In genomic region chr14:30899972-30900371, GRCm38 (mm10) we compare ENCODE assay signal across 30 mouse cellular contexts. TPM values are rescaled to one million over a fixed set of nuclear protein-coding genes. Genes with fewer than 3 reads are reported as not detected.
A peak's percentile ranks its signal among the peaks of the same experiment; 100 is the strongest.
DNase-seq lines count a peak whose midpoint lies in the region; ATAC-seq and TF ChIP-seq lines count a peak whose summit lies in the region.
"Had no signal": no experiment of that assay in that cellular context is flagged by ENCODE, and none has a peak within 500 bp of the region (broad histone marks: within the 10 kb centered on the region; RNA-seq: fewer than 3 reads in every experiment).

No protein-coding gene starts in this region.

- no peaks in the 10 kb centered on the region for H3K36me3 ChIP-seq in megakaryocyte, embryonic 14.5 days (replicated peaks; ENCODE audit: low read length)
- H3K36me3 ChIP-seq: forebrain, embryonic 10.5 days; heart, embryonic 12.5 days; heart, embryonic 15.5 days; hindbrain, embryonic 10.5 days; hindbrain, embryonic 13.5 days; intestine, embryonic 15.5 days had no signal

- H3K4me3 ChIP-seq in megakaryocyte, embryonic 14.5 days (replicated peaks) = peak overlapping the region; percentile 65
- H3K4me3 ChIP-seq: forebrain, embryonic 10.5 days; forebrain, embryonic 13.5 days; heart, embryonic 12.5 days; heart, embryonic 15.5 days; hindbrain, embryonic 10.5 days; hindbrain, embryonic 13.5 days; intestine, embryonic 15.5 days had no signal

- peaks cover 8% of the 10 kb centered on the region for H3K9me3 ChIP-seq in megakaryocyte, embryonic 14.5 days
- H3K9me3 ChIP-seq: forebrain, embryonic 13.5 days; heart, embryonic 15.5 days; hindbrain, embryonic 13.5 days; intestine, embryonic 15.5 days had no signal

- H3K27me3 ChIP-seq in megakaryocyte, embryonic 14.5 days (replicated peaks) = peaks cover 11% of the 10 kb centered on the region
- H3K27me3 ChIP-seq: forebrain, embryonic 13.5 days; heart, embryonic 12.5 days; heart, embryonic 15.5 days; hindbrain, embryonic 13.5 days; intestine, embryonic 15.5 days had no signal

- H3K4me1 ChIP-seq in megakaryocyte, embryonic 14.5 days = peaks cover 61% of the 10 kb centered on the region
- H3K4me1 ChIP-seq: forebrain, embryonic 10.5 days; forebrain, embryonic 13.5 days; heart, embryonic 12.5 days; heart, embryonic 15.5 days; hindbrain, embryonic 13.5 days; intestine, embryonic 15.5 days had no signal

- TF ChIP-seq POLR2A in brain, embryonic 14.5 days (IDR thresholded peaks at IDR 0.05; ENCODE audit: borderline replicate concordance, extremely low read depth, insufficient read depth, insufficient read length, poor library complexity, severe bottlenecking) = no peak

- ATAC-seq in megakaryocyte, adult 5-6 weeks (ENCODE audit: poor library complexity, severe bottlenecking) = no peak
- ATAC-seq: activated CD4-positive, CD25-positive, alpha-beta regulatory T cell, adult 4 months; CD4-positive, CD25-positive, alpha-beta regulatory T cell, adult 4 months; forebrain, embryonic 13.5 days; hindbrain, embryonic 16.5 days; intestine, embryonic 15.5 days had no signal

- DNase-seq in 416B (ENCODE audit: low read depth) = peak; percentile 19
- peak; percentile 81 for DNase-seq in R1 (ENCODE audit: low read depth, low spot score)
- DNase-seq in brain, embryonic 14.5 days (ENCODE audit: low read depth) = peak; percentile 34
- no peak for DNase-seq in kidney, postnatal 4 days
- DNase-seq in cerebellum, adult 9-11 months = no peak
- DNase-seq: adrenal gland, adult 8-10 months; adrenal gland, postnatal 25 days; cerebellum, adult 2 months; cerebellum, postnatal 10 days; cerebellum, postnatal 36 days; gastrocnemius, postnatal 25 days; heart, adult 18-20 months; heart, postnatal 10 days; heart, postnatal 36 days had no signal

- no peak for TF ChIP-seq CTCF in brain, embryonic 14.5 days (IDR thresholded peaks at IDR 0.05; ENCODE audit: borderline replicate concordance, extremely low read depth, insufficient read depth, insufficient read length)

RNA-seq across cellular contexts. Expression of gene Itih4, which starts 13.7 kb away (rescaled TPM):
- 0.04 TPM in 1 of 2 replicates, not detected in the other for polyA plus RNA-seq in megakaryocyte, embryonic 14.5 days (2012; ENCODE audit: insufficient read depth, low replicate concordance)
- not detected in 2 replicates for total RNA-seq in megakaryocyte, adult 5-6 weeks (2015)
- not detected in 2 replicates for total RNA-seq in megakaryocyte, adult 5-6 weeks (2017)
- 0.04 and 0.10 TPM in 2 replicates for polyA plus RNA-seq in brain, embryonic 14.5 days (2012; rRNA removed)
- total RNA-seq: gastrocnemius, postnatal 25 days had no signal
- polyA plus RNA-seq: activated CD4-positive, CD25-positive, alpha-beta regulatory T cell, adult 4 months; CD4-positive, CD25-positive, alpha-beta regulatory T cell, adult 4 months; embryonic facial prominence, embryonic 11.5 days; embryonic facial prominence, embryonic 14.5 days; forebrain, embryonic 10.5 days; forebrain, embryonic 13.5 days; hindbrain, embryonic 10.5 days; hindbrain, embryonic 13.5 days; hindbrain, embryonic 16.5 days had no signal

RNA-seq across cellular contexts. Expression of gene Mustn1, which starts 21.0 kb away (rescaled TPM):
- 4.1 TPM in 1 of 2 replicates, not detected in the other for polyA plus RNA-seq in megakaryocyte, embryonic 14.5 days (2012; ENCODE audit: insufficient read depth, low replicate concordance)
- 0.91 and 1.8 TPM in 2 replicates for total RNA-seq in megakaryocyte, adult 5-6 weeks (2015)
- 0.16 TPM in 1 of 2 replicates, not detected in the other for total RNA-seq in megakaryocyte, adult 5-6 weeks (2017)
- polyA plus RNA-seq in brain, embryonic 14.5 days (2012; rRNA removed) = 0.60 and 0.78 TPM in 2 replicates

RNA-seq across cellular contexts. Expression of gene Itih3, which starts 23.6 kb away (rescaled TPM):
- not detected in 2 replicates for polyA plus RNA-seq in megakaryocyte, embryonic 14.5 days (2012; ENCODE audit: insufficient read depth, low replicate concordance)
- total RNA-seq in megakaryocyte, adult 5-6 weeks (2015) = not detected in 2 replicates
- not detected in 2 replicates for total RNA-seq in megakaryocyte, adult 5-6 weeks (2017)
- polyA plus RNA-seq in brain, embryonic 14.5 days (2012; rRNA removed) = 0.47 and 1.7 TPM in 2 replicates
- polyA plus RNA-seq: activated CD4-positive, CD25-positive, alpha-beta regulatory T cell, adult 4 months; CD4-positive, CD25-positive, alpha-beta regulatory T cell, adult 4 months had no signal

RNA-seq across cellular contexts. Expression of gene Itih1, which starts 43.1 kb away (rescaled TPM):
- polyA plus RNA-seq in megakaryocyte, embryonic 14.5 days (2012; ENCODE audit: insufficient read depth, low replicate concordance) = 0.20 TPM in 1 of 2 replicates, not detected in the other
- not detected in 2 replicates for total RNA-seq in megakaryocyte, adult 5-6 weeks (2015)
- not detected in 2 replicates for total RNA-seq in megakaryocyte, adult 5-6 weeks (2017)
- 0.03 TPM in 1 of 2 replicates, not detected in the other for polyA plus RNA-seq in brain, embryonic 14.5 days (2012; rRNA removed)
- total RNA-seq: adrenal gland, postnatal 25 days; gastrocnemius, postnatal 25 days; heart, adult 18-20 months; heart, postnatal 10 days; heart, postnatal 36 days had no signal
- polyA plus RNA-seq: activated CD4-positive, CD25-positive, alpha-beta regulatory T cell, adult 4 months; C2C12; CD4-positive, CD25-positive, alpha-beta regulatory T cell, adult 4 months; cerebellum, adult 2 months; cortical plate, adult 2 months; embryonic facial prominence, embryonic 11.5 days; embryonic facial prominence, embryonic 14.5 days; forebrain, embryonic 10.5 days; forebrain, embryonic 13.5 days; hindbrain, embryonic 10.5 days; hindbrain, embryonic 13.5 days; hindbrain, embryonic 16.5 days had no signal

RNA-seq across cellular contexts. Expression of gene Nek4, which starts 51.2 kb away (rescaled TPM):
- polyA plus RNA-seq in megakaryocyte, embryonic 14.5 days (2012; ENCODE audit: insufficient read depth, low replicate concordance) = 1.4 and 3.3 TPM in 2 replicates
- total RNA-seq in megakaryocyte, adult 5-6 weeks (2015) = 4.3 and 4.9 TPM in 2 replicates
- 5.2 and 7.6 TPM in 2 replicates for total RNA-seq in megakaryocyte, adult 5-6 weeks (2017)
- 11.1 and 13.3 TPM in 2 replicates for polyA plus RNA-seq in brain, embryonic 14.5 days (2012; rRNA removed)

Comparison
In these comparisons a context has a peak if more than half of its experiments do, and no peak if none do; other contexts are left out.
1. DNase-seq: peak in 416B (single experiment), R1 (single experiment) and brain, embryonic 14.5 days (single experiment); none in kidney, postnatal 4 days (0 of 2) and cerebellum, adult 9-11 months (single experiment).